Mouse (Mus musculus): Measurements from ENCODE around the gene 4930432M17Rik. TPM values are rescaled to one million over a fixed set of nuclear protein-coding genes. Genes with fewer than 3 reads are reported as not detected.

The 4930432M17Rik gene
- total and polyA plus RNA-seq, 2 experiments = not detected

GRCm38 (mm10) chr3:121706087-121706486, 35.5 kb downstream of the 4930432M17Rik start:
- Histone ChIP-seq H3K27me3 (ENCODE audit: control insufficient read depth, insufficient read depth, low read length) (no peaks in the 10 kb centered on the region), H3K79me2 (ENCODE audit: control insufficient read depth, insufficient read depth, low read length) (no peaks in the 10 kb centered on the region), H3K36me3 (ENCODE audit: control insufficient read depth, insufficient read depth, low read length) (no peaks in the 10 kb centered on the region), H3K4me1 (ENCODE audit: control insufficient read depth, insufficient read depth, low read length) (peaks cover 2% of the 10 kb centered on the region; the same call in 1 of the 2 replicates), H3K27ac (replicated peaks; ENCODE audit: insufficient read depth, low read depth, low read length) (no peak overlapping the region), H3K4me3 (ENCODE audit: insufficient read depth, low read depth, low read length) (no peak overlapping the region), H3K9ac (ENCODE audit: low read depth, low read length) (no peak overlapping the region)
- DNase-seq (ENCODE audit: extremely low read depth, low read depth, low spot score) = no peak
- WGBS = 87% methylated on average over 5 of the region's 5 CpGs
- TF ChIP-seq POLR2A (IDR thresholded peaks at IDR 0.05; ENCODE audit: extremely low read depth, insufficient read depth, low read length) = no peak
- TF ChIP-seq CTCF (IDR thresholded peaks at IDR 0.05; ENCODE audit: low read depth, low read length) = no peak

DNA sequence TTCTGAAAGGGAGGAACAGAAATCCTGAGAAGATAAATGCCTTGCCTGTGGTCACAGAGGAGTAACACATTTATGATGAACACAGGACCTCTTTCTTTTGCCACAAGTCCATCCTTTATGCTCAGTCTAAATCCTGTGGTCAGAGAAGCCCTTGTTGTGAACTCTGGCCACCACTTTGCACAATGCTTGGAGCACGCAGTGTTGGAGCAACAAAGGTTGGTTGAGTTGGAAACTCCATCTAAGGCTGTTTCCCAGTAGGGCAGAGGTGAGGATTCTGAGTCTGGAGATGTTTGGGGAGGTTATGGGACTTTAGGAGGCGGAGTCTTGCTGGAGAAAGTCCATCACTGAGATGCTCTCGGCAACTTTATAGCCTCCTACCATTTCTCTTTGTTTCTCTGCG, 36.5 kb downstream of the 4930432M17Rik start:
- Histone ChIP-seq H3K36me3 (ENCODE audit: control insufficient read depth, insufficient read depth, low read length) (no peaks in the 10 kb centered on the region), H3K4me3 (ENCODE audit: insufficient read depth, low read depth, low read length) (no peak overlapping the region), H3K79me2 (ENCODE audit: control insufficient read depth, insufficient read depth, low read length) (no peaks in the 10 kb centered on the region), H3K9ac (ENCODE audit: low read depth, low read length) (no peak overlapping the region), H3K27me3 (ENCODE audit: control insufficient read depth, insufficient read depth, low read length) (no peaks in the 10 kb centered on the region), H3K4me1 (ENCODE audit: control insufficient read depth, insufficient read depth, low read length) (no peaks in the 10 kb centered on the region; the same call in 1 of the 2 replicates), H3K27ac (replicated peaks; ENCODE audit: insufficient read depth, low read depth, low read length) (0 out of 2 replicates have a peak overlapping the region, but pooled peaks have one; percentile 23)
- 44% methylated on average over 4 of the region's 4 CpGs for WGBS
- peak; percentile 95 for DNase-seq (ENCODE audit: extremely low read depth, low read depth, low spot score)
- TF ChIP-seq POLR2A (IDR thresholded peaks at IDR 0.05; ENCODE audit: extremely low read depth, insufficient read depth, low read length) (no peak), CTCF (IDR thresholded peaks at IDR 0.05; ENCODE audit: low read depth, low read length) (no peak)

DNA sequence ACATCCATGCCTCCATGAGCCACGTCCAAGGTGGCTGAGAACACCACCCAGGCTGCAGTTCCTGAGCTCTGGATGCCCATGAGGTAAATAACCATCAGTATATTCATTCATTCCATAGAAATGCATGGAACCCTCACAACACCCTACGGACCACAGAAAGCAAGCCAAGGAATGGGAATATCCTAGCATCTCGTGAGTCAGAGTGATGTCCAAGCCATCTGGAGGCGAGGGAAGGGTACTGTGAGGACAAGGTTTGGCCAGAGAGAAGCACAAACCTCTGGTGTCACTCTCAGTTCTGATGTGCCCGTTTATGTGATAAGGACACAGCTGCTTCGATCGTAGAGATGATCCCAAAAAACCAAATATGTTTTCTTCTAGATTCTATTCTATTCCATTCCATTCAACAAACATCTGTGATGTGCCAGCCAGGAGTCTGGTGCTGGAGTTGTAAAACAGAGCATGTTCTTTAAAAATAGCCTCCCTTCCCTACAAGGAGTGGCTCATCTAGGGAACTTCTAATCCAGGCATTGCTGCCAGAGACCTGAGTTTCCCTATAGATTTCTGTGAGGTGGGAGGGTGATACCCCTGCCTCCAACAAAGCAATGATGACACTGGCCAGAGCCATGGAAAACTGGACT, 40.5 kb downstream of the 4930432M17Rik start:
- Histone ChIP-seq H3K4me1 (ENCODE audit: control insufficient read depth, insufficient read depth, low read length) (no peaks in the 10 kb centered on the region; the same call in 1 of the 2 replicates), H3K9ac (ENCODE audit: low read depth, low read length) (no peak overlapping the region), H3K79me2 (ENCODE audit: control insufficient read depth, insufficient read depth, low read length) (no peaks in the 10 kb centered on the region), H3K36me3 (ENCODE audit: control insufficient read depth, insufficient read depth, low read length) (no peaks in the 10 kb centered on the region), H3K4me3 (ENCODE audit: insufficient read depth, low read depth, low read length) (no peak overlapping the region), H3K27me3 (ENCODE audit: control insufficient read depth, insufficient read depth, low read length) (no peaks in the 10 kb centered on the region), H3K27ac (replicated peaks; ENCODE audit: insufficient read depth, low read depth, low read length) (no peak overlapping the region)
- WGBS = 92% methylated on average over 7 of the region's 7 CpGs
- DNase-seq (ENCODE audit: extremely low read depth, low read depth, low spot score) = no peak
- TF ChIP-seq POLR2A (IDR thresholded peaks at IDR 0.05; ENCODE audit: extremely low read depth, insufficient read depth, low read length) (no peak), CTCF (IDR thresholded peaks at IDR 0.05; ENCODE audit: low read depth, low read length) (no peak)

- no peak for TF ChIP-seq POLR2A (IDR thresholded peaks at IDR 0.05; ENCODE audit: extremely low read depth, insufficient read depth, low read length)
- no peak for TF ChIP-seq CTCF (IDR thresholded peaks at IDR 0.05; ENCODE audit: low read depth, low read length)
- no peak overlapping the region for H3K4me3 ChIP-seq (ENCODE audit: insufficient read depth, low read depth, low read length)
- H3K36me3 ChIP-seq (ENCODE audit: control insufficient read depth, insufficient read depth, low read length) = no peaks in the 10 kb centered on the region
- H3K79me2 ChIP-seq (ENCODE audit: control insufficient read depth, insufficient read depth, low read length) = no peaks in the 10 kb centered on the region
- WGBS = 79% methylated on average over 4 of the region's 4 CpGs
- no peaks in the 10 kb centered on the region for H3K27me3 ChIP-seq (ENCODE audit: control insufficient read depth, insufficient read depth, low read length)
- no peak overlapping the region for H3K27ac ChIP-seq (replicated peaks; ENCODE audit: insufficient read depth, low read depth, low read length)
- no peak overlapping the region for H3K9ac ChIP-seq (ENCODE audit: low read depth, low read length)
- no peaks in the 10 kb centered on the region for H3K4me1 ChIP-seq (ENCODE audit: control insufficient read depth, insufficient read depth, low read length)
- DNase-seq (ENCODE audit: extremely low read depth, low read depth, low spot score) = no peak
Measured at GRCm38 (mm10) chr3:121712222-121712621, 41.7 kb downstream of the 4930432M17Rik start.

GRCm38 (mm10) chr3:121713151-121713701, 42.7 kb downstream of the 4930432M17Rik start:
- TF ChIP-seq POLR2A (IDR thresholded peaks at IDR 0.05; ENCODE audit: extremely low read depth, insufficient read depth, low read length) (no peak), CTCF (IDR thresholded peaks at IDR 0.05; ENCODE audit: low read depth, low read length) (no peak)
- WGBS = 34% methylated on average over 17 of the region's 17 CpGs
- Histone ChIP-seq H3K36me3 (ENCODE audit: control insufficient read depth, insufficient read depth, low read length) (no peaks in the 10 kb centered on the region), H3K9ac (ENCODE audit: low read depth, low read length) (no peak overlapping the region), H3K27me3 (ENCODE audit: control insufficient read depth, insufficient read depth, low read length) (no peaks in the 10 kb centered on the region), H3K4me1 (ENCODE audit: control insufficient read depth, insufficient read depth, low read length) (no peaks in the 10 kb centered on the region), H3K79me2 (ENCODE audit: control insufficient read depth, insufficient read depth, low read length) (no peaks in the 10 kb centered on the region), H3K27ac (replicated peaks; ENCODE audit: insufficient read depth, low read depth, low read length) (no peak overlapping the region), H3K4me3 (ENCODE audit: insufficient read depth, low read depth, low read length) (no peak overlapping the region)
- no peak for DNase-seq (ENCODE audit: extremely low read depth, low read depth, low spot score)

DNA sequence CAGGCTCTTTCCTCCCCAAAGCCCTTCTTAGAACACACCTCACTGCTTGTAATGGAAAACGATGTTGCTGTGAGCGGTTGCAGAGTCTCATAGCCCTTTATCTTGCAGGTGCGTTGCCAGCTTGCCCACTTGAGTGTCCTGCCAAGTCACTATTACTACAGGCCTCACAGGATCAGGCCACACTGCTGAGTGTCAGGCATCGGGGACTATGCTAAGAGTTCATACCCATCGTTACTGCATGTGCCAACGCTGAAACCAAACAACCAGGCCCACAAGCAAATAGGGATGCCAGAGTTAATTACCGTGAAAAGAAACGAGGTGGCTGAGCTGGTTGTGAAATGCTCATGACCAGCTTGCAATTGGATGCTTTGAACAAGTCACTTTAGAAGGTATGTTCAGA, 43.3 kb downstream of the 4930432M17Rik start:
- no peaks in the 10 kb centered on the region for H3K36me3 ChIP-seq (ENCODE audit: control insufficient read depth, insufficient read depth, low read length)
- WGBS = 72% methylated on average over 8 of the region's 8 CpGs
- no peak for TF ChIP-seq CTCF (IDR thresholded peaks at IDR 0.05; ENCODE audit: low read depth, low read length)
- TF ChIP-seq POLR2A (IDR thresholded peaks at IDR 0.05; ENCODE audit: extremely low read depth, insufficient read depth, low read length) = no peak

More for the DNA sequence above, 43.3 kb downstream of the 4930432M17Rik start:
- Histone ChIP-seq H3K27me3 (ENCODE audit: control insufficient read depth, insufficient read depth, low read length) (no peaks in the 10 kb centered on the region), H3K27ac (replicated peaks; ENCODE audit: insufficient read depth, low read depth, low read length) (no peak overlapping the region), H3K79me2 (ENCODE audit: control insufficient read depth, insufficient read depth, low read length) (no peaks in the 10 kb centered on the region), H3K9ac (ENCODE audit: low read depth, low read length) (no peak overlapping the region), H3K4me1 (ENCODE audit: control insufficient read depth, insufficient read depth, low read length) (no peaks in the 10 kb centered on the region), H3K4me3 (ENCODE audit: insufficient read depth, low read depth, low read length) (no peak overlapping the region)
- no peak for DNase-seq (ENCODE audit: extremely low read depth, low read depth, low spot score)

Measured in liver, adult 2 months (tissue).